Mouse (Mus musculus) G1E (cell line): ENCODE measurements around the gene Hypk.

Source experiments
- CTCF ChIP-seq: IDR thresholded peaks from 2 replicates; pipeline ENCODE4 v1.5.1; 2012; ENCODE audit warnings: low read depth, low read length, inconsistent platforms, mixed read lengths
- GATA1 ChIP-seq: IDR thresholded peaks from 2 replicates; pipeline ENCODE4 v1.6.1; 2012; ENCODE audit warnings: borderline replicate concordance, low read length, inconsistent platforms, mixed read lengths
- GATA2 ChIP-seq: IDR thresholded peaks from 2 replicates; pipeline ENCODE4 v1.6.1; 2012; ENCODE audit warnings: low read depth, low read length, inconsistent platforms, borderline replicate concordance
- POLR2AphosphoS5 ChIP-seq: IDR thresholded peaks from 2 replicates; pipeline ENCODE4 v1.6.1; 2012; ENCODE audit warnings: low read depth, low read length, inconsistent platforms; ENCODE audit not compliant: insufficient replicate concordance
- TAL1 ChIP-seq: conservative IDR thresholded peaks from 2 replicates; pipeline ENCODE4 v1.6.1; 2012; ENCODE audit warnings: low read depth, low read length, inconsistent platforms, mixed read lengths

GRCm38 (mm10) chr2:121412843-121413386 is 40.2 kb upstream of the Hypk start:
- no peak for TF ChIP-seq CTCF
- no peak for TF ChIP-seq TAL1
- TF ChIP-seq GATA1: no peak
- TF ChIP-seq POLR2AphosphoS5: no peak
- no peak for TF ChIP-seq GATA2
